Mouse (Mus musculus): ENCODE data around the gene Reep6.

DNA sequence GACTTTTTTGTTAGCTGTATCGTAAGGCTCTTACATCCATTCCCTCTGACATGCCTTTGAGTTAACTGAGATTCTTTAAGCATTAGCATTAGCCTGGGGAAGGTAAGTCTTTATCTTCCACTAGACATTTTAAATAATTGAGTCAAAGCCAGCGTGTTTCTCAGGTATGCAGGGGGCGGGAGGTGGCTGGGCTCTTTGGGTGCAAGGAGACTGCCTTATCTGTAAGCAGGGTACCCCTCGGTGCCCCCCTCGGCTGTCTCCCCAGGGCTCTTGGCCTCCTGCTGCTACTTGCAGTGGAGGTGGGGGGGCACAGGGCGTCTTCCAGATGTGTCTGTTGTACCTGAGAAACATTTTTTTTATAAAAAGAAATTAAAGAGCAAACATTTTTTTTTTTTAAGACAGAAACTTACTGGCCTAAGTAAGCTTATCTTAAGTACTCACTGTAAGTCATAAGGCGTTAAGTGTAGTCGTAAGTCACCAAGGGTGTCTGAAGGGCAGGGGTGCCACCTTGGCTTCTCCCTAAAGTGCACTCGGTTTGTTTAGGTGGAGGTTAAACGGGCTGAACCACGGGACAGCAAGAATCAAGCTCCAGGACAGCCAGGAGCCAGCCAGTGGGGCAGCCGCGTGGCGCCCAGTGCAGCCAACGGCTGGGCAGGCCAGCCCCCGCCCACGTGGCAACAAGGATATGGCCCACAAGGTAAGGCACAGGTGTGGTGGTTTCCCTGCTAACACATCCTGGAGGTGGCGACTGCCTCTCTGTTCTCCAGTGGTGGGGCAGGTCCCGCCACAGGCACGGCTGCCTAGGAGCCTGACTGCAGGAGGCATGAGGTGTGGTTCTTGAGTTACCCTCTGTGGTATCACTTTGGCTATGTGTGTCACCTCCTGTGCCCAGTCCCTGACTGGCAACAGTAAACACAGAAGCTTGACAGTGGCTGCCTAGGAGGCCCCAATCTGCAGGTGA lies 47.0 kb upstream of the Reep6 start:
- TF ChIP-seq CTCF (IDR thresholded peaks at IDR 0.05; ENCODE audit: borderline replicate concordance, insufficient read depth, low read length): no peak
- no peak for TF ChIP-seq POLR2A (IDR thresholded peaks at IDR 0.05; ENCODE audit: low read depth, low read length)

Data from embryonic fibroblast, embryonic 13.5 days (primary cell).